Mouse (Mus musculus): ENCODE results near the gene Dram2.
"Not testable (repeated sequence)": the region's sequence is repeated elsewhere in the genome, so short reads cannot be mapped to it uniquely, and the experiment has no call there.

Gene Dram2

DNA sequence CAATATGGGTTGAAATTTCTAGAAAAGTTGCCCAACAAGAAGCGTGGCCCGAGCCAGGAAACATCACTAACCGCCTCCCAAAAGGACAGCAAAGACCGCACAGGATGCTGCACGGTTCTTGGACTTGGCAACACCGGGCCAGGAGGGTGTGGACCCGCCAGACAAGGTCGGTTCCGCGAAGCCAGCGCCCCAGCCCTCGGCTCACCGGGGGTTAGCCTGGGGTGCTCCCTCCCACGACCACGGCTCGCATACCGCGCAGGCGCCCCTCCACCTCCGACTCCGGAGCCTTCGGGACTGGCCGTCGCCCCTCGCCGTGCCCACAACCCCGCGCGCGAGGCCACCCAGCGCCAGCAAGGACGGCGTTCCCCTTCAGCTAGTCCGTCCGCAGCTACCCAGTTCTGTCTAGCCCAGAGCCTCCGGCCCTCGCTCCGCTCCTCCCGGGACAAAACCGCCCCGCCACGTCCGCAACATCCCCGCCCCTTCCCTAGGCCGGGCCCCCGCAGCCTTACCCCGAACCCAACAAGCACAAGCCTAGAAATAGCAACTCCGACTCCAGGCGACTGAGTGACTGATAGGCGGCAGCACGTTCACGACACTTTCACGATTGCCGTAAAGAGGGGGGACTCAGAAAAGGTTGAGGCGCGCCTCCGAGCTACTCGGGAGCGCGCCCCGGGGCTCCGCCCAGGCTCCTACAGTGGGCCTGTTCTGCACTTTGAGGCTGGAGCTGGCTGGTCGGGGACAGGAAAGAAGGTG lies at the start of gene Dram2, which contains the start of gene Cept1:
TSS of gene Dram2 (plus strand) at position 628 of the 753 bp plus-strand sequence.
TSS of gene Cept1 (minus strand) at position 632 of the 753 bp plus-strand sequence.
- DNase-seq (ENCODE audit: low spot score), result peak; percentile 89

DNA sequence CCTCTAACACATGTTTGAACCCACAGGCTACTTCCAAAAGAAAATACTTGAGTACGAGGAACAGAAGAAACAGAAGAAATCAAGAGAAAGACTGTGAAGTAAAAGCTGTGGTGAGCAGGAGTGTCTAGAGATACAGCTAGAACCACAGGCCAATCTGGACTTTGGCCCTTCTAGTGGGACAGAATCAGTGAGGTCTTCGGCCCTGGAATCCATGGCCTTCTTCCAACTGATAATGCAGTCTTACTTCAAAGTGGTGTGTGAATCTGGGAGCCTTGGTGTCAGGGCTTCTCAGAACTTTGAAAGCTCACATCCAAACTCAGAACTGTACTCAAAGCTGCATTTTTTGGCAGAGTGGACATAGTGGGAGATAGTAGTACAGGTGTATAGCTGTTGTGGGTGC lies 47.1 kb upstream of the Dram2 start:
- no peak for DNase-seq (ENCODE audit: low spot score)

DNA sequence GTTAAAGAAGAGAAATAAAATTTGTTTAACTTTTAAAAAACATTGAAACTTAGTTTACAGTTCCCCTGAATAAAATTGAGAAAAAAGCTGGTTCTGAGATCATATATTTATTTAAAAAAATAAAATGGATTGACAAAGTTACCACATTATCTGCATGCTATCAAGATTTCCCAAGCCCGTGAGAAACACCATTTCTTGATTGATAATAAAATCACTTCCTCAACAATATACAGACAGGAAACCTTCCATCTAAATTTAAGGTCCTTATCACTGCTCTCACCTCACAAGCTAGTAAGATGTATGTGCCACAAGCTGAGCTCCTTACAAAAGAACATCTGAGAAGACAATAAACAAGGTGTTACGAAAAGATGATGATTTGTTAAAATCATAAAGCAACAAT lies 44.7 kb upstream of the Dram2 start:
- no peak for DNase-seq (ENCODE audit: low spot score)

DNA sequence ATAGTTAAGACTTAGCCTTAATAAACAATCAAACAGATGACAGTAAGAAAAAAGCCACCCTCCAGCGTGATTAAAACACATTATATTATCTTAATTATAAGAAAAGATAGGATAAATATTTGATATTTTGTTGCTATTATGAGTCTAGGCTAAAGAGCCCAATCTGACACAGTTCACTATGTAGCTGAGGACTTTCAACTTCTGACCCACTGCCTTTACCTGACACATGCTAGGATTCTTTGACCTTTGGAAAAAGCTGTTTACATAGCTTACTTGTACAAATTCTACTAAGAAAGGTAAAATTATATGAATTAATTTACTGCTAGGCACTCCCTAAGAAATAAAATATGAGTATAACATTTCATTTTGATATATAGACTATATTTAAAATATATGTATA lies 36.9 kb upstream of the Dram2 start:
- DNase-seq (ENCODE audit: low spot score), result no peak

DNA sequence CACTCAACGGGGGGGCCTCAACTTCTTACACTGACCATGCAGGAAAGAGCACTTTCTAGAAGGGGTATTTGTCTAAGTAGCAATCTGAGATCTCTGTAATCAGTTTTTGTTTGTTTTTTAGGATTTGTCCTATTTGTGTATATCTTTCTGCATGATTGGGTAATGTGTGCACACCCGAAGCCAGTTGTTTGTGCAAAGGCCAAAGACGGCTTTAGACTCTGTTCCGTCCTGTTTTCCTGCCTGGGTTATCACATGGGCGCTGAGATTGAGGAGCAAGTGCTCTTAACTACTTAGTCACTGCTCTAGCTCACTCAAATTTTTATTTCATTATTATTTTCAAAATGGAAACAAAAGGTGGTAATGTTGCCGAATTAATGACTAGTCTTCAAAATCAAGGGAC lies 32.6 kb upstream of the Dram2 start:
- DNase-seq (ENCODE audit: low spot score), result no peak

DNA sequence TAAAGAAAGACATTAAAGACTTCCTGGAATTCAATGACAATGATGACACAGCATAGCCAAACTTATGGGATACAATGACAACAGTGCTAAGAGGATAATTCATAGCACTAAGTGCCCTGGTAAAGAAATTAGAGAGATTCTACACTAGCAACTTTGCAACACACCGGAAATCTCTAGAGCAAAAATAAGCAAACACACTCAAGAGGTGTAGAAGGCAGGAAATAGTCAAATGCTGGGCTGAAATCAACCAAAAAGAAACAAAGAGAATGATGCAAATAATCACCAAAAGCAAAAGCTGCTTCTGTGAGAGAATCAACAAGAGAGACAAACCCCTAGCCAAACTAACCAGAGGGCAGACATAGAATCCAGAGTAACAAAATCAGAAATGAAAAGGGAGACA lies 24.9 kb upstream of the Dram2 start:
- DNase-seq (ENCODE audit: low spot score), result no peak

DNA sequence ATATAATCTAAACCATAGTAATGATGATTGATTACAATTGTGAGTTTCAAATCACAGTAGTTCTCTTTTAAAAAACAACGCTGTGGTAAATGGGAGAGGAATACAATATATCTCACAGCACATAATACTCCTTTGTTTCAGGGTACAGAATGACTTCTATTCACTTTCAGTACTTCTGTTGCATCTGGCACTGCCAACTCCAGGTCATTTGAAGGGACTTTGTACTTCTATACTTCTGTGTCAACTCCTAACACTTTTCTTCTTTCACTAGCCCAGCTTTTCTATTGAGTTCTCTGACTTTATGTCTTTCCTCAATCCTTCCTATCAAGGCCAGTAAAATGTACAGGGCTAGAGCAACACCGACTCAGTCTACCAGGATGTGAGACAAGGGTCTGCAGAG lies 21.2 kb upstream of the Dram2 start:
- DNase-seq (ENCODE audit: low spot score), result no peak

DNA sequence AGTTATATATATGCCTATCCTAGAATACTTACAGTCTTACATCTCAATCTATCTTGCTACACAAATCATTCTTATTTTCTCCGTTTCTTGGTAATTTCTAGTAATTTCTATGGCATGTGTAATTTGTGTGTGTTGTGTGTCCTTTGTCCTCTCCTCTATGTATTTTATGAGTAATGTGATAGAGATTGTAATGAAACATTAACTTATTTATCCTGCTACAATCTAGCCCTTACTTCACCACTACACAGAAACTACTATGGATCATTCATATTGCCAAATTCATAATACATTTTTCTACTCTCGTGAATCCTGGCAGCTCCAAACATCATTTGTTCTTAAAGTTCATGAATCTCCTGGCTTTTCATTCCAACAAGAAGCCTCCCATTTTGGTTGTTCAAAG lies 19.6 kb upstream of the Dram2 start:
- DNase-seq (ENCODE audit: low spot score), result no peak

DNA sequence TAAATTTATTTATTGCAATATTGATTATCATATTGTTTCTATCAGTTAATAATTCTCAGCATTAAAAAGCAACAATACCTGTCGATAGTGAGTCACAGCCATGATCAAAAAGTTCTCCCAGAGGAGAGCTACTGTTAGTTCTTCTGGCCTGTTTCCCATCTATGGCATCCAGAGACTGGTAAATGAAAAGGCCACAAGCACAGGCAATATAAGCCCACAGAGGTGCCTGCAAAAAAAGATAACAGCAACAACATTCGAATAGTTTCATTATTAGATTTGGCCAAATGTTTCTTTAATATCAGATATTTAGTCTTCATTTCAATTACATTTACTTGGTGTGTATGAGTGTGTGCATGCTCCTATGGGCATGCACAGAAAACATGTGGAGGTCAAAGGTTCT lies 14.3 kb upstream of the Dram2 start:
- DNase-seq (ENCODE audit: low spot score), result no peak

DNA sequence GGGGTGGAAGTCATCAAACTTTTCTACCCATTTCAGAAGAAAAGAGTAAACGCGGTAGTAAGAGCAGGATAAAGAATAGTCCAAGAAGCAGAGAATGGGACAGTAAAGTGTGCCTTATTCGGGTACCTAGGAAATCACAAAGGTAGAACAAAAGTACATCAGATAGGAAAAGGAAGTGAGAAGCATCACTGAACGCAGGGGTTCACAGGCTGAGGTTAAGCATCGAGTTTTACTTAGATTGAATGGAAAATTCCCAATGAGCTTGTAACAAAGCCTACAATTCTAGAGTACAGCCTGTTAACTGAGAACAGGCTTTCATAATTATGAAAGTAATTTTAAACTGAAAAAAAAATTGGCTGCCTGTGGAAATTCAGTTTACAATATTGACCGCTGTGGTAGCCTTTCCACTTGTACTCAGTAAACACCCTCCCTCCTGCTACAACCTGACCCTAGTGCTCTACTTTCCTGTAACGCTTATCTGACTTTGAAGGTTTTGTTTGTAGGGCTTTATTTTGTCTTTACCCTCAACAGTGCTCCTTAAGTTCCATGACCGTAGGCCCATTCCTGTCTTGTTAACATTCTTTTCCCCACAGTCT lies 2.8 kb upstream of the Dram2 start:
- no peak for DNase-seq (ENCODE audit: low spot score)

DNA sequence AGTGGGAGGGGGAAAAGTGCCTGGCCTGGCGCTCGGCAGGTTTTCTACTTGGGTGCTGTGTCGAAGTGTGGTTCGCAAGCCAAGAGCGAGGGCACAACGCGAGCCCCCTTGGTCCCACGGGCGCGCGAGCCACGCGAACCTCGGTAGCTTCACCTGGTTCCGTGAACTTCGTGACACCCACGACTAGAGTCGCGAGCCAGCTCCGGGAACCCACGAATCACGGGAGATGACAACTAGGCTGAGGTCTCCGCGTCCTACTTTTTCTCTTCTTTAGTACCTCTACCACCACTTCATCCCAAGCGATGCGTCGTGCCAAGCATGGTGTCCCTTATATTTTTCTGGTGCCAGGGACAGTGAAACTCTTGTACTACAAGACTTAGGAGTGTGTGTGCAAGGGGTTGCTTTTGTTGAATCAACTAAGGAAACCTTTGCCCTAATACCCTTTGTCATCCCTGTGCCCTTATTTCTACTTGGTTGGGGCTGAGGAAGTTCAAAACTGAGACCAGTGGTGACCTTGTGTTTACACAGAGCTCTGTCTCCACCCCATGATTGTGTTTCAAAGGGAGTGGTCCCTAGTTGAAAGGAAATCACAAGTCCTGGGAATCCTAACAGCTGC lies 434 bp downstream of the Dram2 start:
- no peak for DNase-seq (ENCODE audit: low spot score)

DNA sequence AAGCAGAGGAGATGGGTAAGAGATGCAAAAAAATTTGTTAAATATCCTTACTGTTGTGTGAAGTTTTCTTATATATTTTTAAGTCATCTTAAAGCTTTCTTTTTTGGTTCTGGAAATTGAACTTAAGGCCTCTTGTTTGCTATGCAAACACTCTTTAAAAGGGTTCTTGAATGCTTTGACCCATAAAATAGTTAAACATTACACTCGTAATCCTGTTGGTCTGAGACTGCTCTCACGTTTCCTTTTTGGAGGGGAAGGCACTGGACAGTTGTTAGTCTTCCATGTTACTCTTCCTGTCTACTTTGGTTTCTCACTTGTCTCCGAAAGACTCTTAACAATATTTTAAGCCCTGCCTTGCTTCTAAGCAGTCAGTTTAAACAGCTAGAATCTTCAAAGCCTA lies 1.4 kb downstream of the Dram2 start:
- DNase-seq (ENCODE audit: low spot score), result no peak

DNA sequence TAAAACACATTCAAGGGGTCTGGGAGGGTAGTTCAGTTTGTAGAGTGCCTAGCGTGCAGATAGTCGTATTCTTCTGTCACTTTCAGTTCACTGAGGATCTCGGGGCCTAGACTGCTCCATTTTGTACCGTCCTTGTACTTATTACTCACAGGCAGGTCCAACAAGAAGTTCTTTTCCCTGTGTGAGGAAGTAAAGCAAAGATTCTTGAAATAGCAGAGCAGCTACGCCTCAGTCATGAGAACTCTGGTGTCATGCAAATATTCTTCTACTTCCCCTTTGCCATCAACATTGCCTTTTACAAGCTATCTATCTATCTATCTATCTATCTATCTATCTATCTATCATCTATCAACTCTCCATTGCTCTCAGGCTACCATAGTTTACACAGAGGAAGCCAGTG lies 5.8 kb downstream of the Dram2 start:
- no peak for DNase-seq (ENCODE audit: low spot score)

DNA sequence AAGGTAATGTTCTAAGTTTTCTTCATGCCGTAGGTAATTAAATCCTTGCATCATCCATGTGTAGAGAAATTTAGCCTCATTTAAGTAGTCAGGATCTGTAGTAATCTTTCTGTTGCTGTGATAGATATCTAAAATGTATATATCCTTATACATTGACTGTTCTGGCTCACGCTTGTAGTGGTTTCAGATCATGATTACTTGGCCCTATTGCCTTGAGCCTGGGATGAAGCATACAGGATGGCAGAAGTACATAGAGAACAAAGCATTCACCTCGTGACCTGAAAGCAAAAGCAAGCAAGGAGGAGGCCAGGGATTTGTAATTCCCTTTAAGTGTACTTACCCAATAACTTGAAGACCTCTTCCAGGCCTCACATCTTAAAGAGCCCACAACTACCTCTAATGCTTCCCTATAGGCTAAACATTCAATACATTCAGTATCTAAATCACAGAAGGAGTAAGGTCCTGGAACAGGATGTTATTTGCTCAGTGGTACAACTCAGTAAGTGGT lies 8.2 kb downstream of the Dram2 start:
- no peak for DNase-seq (ENCODE audit: low spot score)

DNA sequence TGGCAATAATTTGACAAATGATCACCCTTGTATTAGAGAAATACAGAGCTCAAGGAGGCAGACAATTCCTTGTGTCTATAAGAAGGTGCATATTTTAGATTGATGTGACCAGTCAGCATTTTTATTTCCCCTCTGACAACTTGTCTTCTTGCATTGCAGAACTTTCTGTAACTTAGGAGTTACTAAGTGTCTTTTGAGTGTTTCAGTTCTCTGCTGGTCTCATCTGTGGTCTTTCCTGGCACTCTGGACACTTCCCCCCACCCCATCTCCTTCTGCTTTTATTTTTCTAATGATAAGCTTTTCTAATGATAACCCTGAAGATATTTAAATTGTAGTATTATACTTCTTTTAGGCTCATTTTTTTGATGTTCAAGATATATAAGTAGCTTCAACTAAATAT lies 10.7 kb downstream of the Dram2 start:
- DNase-seq (ENCODE audit: low spot score), result no peak

DNA sequence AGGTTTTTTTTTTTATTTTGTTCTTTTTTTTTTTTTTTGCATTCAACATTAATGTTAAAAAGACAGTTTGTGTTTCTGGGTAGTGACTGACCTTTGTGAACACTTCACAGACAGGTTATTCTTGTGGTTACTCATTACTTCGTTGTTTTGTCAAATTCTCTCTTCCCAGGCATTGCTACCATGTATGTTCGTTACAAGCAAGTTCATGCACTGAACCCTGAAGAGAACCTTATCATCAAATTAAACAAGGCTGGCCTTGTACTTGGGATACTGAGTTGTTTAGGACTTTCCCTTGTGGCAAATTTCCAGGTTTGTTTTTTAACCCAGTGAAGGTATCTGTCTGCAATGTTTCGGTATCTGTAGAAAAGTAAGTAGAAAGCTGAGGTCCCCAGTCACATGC lies 18.3 kb downstream of the Dram2 start:
- no peak for DNase-seq (ENCODE audit: low spot score)

DNA sequence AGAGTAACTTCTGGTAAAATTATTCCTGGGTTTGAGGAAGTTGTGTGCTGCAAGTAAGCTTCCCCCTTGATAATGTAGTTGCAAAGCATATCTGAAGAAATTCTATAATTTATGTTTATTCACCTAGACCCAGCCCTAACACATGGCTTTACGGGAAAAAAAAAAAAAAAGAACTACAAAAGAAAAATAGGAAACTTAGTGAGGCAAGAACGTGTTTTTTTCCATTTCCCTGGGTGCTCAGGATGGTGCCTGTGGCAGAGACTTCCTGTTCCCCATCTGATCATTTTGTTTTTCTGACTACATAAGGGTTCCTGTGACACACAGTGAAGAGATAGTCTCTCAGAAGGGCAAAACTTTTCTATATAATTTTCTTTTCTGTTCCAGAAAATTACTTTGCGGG lies 25.6 kb downstream of the Dram2 start:
- DNase-seq (ENCODE audit: low spot score), result no peak

DNA sequence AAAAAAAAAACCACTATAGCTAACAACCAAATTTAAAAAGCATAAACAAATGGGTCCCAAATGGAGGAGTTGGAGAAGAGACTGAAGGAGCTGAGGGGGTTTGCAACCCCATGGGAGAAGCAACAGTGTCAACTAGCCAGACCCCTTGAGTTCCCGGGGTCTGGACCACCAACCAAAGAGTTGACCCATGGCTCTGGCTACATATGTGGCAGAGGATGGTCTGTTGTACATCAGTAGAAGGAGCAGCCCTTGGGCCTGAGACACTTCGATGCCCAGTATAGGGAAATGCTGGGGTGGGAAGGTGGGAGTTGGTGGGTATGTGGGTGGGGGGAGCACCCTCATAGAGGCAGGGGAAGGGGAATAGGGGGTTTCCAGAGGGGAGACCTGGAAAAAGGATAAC lies 31.7 kb downstream of the Dram2 start:
- DNase-seq (ENCODE audit: low spot score), result no peak

DNA sequence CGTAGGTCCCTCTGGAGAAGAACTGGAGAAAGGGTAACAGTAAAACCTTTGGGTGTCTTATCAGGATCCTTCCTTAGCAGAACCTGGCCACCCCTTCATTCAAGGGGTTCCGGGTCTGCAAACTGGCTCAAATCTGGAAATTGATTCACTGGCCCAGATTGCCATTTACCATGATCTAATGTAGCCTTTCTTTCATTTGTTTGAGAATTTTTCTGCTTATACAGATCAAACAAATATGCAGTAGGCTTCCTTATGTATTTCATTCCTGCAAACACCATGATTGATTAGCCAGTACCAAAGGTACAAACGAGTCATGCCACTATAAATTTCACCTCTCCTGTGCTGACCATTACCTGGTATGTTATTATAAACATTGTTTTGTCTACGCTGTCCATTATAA lies 46.0 kb downstream of the Dram2 start:
- not testable (repeated sequence) for DNase-seq (ENCODE audit: low spot score)

DNA sequence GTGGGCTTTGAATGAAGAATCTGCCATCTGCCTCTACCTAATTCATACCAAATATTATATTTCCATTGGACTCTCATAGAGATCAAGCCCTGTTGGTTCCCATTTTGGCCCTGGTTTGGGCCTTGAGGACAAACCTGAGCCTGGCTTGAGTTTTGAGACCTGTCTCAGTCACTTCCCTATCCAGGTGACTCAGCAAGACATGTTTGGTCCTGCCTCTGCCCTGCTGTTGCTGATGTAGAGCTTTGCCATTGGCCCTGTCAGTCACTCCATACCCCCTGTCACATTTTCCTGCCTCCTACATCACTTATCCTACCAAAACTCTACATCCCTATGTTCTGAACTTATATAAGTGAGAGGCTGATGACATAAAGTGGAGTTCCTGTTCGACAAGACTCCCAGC lies 70.5 kb downstream of the Dram2 start:
- no peak for DNase-seq (ENCODE audit: low spot score)

Data from left cerebral cortex, adult 11 months (tissue).